Mouse (Mus musculus) lung, postnatal 36 days (tissue): ENCODE data around the gene Mettl7b.
A peak's percentile ranks its signal among the peaks of the same experiment; 100 is the strongest.

Experiments
- DNase-seq: peaks from one replicate; pipeline ENCODE4 v3.0.0; 2022; ENCODE audit warnings: mixed read lengths

The Mettl7b gene

DNA sequence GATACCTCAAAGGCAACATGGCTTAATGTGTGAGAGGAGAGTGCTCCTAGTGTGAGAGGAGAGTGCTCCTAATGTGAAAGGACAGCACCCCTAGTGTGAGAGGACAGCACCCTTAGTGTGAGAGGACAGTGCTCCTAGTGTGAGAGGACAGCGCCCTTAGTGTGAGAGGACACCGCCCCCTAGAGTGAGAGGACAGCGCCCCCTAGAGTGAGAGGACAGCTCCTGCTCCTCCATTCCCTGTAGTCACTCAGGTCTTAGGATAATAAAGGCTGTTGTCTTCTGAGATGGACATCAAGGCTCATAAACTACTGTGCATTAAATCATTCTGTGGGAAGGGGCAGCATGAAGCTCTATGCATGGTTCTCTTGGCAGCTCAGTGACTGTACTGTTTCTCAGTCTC lies 15.1 kb downstream of the Mettl7b start:
- peak; percentile 55 for DNase-seq

DNA sequence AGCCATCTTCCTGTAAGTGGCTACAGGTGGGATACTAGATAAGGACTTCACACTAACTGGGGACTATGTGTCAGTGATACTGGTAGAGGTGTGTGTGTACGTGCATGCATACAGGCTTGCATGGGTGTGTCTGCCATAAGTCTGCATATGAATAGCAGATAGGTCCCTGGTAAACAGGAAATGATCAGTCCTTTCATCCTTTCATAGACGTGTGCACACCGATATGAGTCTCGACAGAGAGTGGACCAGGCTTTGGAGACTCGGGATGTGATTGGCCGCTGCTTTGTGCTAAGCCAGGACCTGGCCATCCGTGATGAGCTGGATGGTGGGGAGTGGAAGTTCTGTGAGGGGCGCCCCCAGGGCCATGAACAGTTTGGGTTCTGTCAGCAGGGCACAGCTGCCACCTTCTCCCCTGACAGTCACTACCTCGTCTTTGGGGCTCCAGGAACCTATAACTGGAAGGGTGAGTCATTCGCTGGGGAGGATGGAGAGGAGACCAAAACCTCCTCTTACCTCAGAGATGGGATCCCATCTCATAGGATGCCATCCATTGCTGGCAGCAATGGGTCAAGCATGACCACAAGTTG lies 20.2 kb downstream of the Mettl7b start:
- no peak for DNase-seq

GRCm38 (mm10) chr10:128938974-128939373 lies 21.8 kb downstream of the Mettl7b start:
- DNase-seq, result peak; percentile 24

DNA sequence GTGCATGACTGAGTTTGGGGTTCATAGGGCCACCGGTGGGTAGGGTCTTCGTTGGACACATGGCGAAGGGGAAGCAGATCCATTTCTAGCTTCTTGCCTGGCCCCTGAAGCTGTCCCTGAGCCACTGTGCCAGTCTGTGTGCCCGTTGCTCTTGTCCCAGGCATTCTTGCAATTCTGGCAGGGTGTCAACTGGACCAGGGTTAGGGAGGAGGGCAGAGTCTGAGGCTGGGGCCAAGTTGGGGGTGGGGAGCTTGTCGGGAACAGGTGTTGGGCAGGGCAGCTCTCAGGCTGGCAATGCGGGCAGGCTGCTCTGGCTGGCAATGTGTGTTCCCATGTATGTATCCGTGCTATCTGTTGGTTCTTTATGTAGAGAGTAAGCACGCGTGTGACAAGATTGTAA lies 22.3 kb downstream of the Mettl7b start:
- DNase-seq, result peak; percentile 87

GRCm38 (mm10) chr10:128937756-128938390 lies 22.9 kb downstream of the Mettl7b start:
- DNase-seq, result no peak

GRCm38 (mm10) chr10:128935826-128936440 lies 24.9 kb downstream of the Mettl7b start:
- DNase-seq, result no peak

GRCm38 (mm10) chr10:128934997-128935787 lies 25.6 kb downstream of the Mettl7b start:
- DNase-seq, result no peak

- DNase-seq, result no peak
These were observed 26.6 kb downstream of the Mettl7b start for GRCm38 (mm10) chr10:128933976-128934721.

GRCm38 (mm10) chr10:128933574-128933973 lies 27.2 kb downstream of the Mettl7b start, which contains the start of gene Itga7:
Itga7 (plus strand) TSS chr10:128933818.
- no peak for DNase-seq

DNA sequence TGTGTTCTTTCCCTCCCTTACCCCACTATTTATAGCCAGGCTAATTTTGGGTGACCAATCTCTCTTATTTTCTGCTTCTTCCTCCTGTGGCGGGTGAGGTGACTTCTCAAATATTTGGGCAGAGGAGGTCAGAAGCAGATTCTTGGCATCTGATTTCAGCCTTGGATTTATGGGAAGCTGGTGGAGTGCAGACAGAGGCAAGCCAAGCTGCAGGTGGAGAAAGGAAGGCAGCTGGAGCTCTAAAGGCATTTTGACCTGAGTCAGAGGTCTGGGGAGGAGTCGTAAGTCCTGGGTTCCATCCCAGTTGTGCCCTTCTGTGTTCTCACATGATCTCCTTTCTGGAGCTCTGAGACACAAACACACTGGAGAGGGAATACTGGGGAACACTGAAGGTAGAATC lies 29.3 kb downstream of the Mettl7b start:
- no peak for DNase-seq

- peak; percentile 87 for DNase-seq
These were observed 31.0 kb downstream of the Mettl7b start for GRCm38 (mm10) chr10:128929638-128930378.

GRCm38 (mm10) chr10:128928356-128928755 lies 32.4 kb downstream of the Mettl7b start:
- DNase-seq, result no peak

DNA sequence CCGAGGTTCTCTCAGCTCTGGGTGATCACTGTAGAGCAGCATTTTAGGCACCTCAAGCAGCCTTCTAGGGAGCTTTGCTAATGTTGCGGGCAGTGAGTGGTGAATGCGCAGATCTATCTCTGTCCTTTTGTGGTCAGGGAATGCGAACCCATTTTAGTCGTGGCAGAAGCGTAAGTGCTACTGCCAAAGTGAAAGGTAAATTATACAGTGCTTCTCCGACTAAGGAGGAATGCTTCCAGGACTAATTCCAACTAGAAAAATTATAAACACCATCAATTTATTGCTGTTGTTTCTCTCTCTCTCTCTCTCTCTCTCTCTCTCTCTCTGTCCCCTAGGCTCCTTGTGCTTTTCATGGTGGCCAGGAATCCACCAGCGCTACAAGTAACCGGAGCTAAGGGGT lies 36.9 kb downstream of the Mettl7b start, which contains the start of gene Bloc1s1:
Bloc1s1 (minus strand) TSS at position 101 of the 400 bp plus-strand sequence.
- no peak for DNase-seq

- peak; percentile 97 for DNase-seq
These were observed 37.6 kb downstream of the Mettl7b start for GRCm38 (mm10) chr10:128923013-128923691.

- no peak for DNase-seq
These were observed 38.1 kb downstream of the Mettl7b start, which contains the start of gene Rdh5 for GRCm38 (mm10) chr10:128922822-128923012. Rdh5 (minus strand) TSS chr10:128922888.

DNA sequence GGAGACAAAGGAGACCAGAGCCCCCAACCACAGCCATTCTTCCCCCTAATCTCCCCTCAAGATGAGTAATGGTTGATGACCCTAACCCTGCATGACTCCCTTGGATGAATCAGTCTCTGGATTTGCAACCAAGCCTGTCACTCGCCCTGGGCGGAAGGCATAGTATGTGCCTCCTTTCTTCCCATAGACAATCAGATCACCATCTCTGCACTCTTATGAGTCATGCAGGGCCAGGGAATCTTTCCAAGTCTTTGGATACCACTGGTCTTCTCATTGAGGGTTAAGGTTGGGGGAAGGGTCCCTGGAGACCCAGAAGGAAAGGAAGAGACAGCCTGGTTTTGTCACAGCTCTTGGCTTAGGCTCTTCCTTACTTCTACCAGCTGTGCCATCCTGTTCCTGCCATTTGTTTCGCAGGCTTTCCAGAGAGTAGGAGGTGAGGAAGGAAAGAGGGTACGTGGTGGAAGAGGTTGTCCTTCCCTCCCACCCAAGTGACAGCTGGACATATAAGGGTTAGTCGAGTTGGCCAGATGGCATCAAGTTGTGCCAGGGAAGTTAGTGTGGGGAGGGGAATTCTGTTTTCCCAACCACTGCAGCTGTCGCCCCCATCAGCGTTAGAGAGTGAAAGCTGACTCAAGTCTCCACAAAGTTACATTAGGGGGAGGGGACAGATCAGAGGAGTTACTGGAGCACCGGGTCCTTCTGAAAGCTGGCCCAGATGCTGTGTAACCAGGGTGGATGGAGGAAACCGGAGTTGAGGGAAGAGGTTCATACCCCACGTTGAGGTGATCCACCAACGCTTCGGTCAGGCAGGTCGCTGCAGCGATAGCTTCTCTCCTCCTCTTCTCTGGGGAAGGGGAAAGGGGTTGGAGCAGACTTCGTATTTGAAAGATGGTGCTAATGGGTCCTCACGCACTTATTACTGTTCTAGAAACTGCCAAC lies 38.6 kb downstream of the Mettl7b start:
- DNase-seq, result no peak

GRCm38 (mm10) chr10:128921251-128921650 lies 39.5 kb downstream of the Mettl7b start:
- no peak for DNase-seq

GRCm38 (mm10) chr10:128920736-128921161 lies 40.0 kb downstream of the Mettl7b start:
- no peak for DNase-seq

DNA sequence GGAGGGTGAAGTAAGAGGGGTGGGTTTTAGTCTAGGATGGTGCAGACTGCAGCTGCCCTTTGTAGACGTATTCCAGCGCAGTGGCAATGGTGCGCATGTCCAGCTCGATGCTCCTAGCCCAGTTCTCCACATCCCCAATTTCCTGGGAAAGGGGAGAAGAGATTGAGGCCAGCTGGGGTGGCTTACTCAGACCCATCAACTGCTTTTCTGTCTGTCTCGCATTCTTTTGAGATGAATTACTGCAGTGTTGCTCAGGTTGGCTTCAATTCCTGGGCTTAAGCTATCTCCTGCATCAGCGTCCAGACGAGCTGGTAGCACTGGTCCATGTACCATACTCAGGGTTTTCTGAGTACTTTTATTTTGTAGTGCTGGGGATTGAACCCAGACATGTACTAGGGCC lies 40.8 kb downstream of the Mettl7b start:
- no peak for DNase-seq

DNA sequence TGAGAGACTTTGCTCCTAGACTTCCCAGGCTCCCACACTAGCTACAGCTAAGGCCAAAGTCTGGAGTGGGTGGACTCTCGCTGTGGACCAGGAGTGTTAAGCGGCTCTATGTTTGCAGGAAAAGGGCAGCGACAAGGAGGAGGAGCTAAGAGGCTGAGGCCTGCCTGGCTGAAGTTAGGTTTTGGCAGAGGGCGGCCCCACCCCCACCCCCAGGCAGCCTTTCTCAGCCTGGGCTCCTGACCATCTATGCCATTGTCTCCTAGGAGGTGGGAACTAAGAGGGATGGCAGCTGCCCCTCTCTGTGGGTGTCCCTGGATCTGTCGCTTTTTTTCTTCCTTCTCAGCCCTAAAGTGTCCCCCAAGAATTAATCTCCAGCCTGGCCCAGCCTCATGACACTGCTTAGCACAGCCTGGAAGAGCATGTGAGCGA lies 41.6 kb downstream of the Mettl7b start:
- no peak for DNase-seq
